Mouse (Mus musculus) right cerebral cortex, adult 18-20 months (tissue): Measurements from ENCODE around the gene Hcrtr1.

Experiments used
- DNase-seq: peaks from one replicate; pipeline ENCODE4 v3.0.0; 2022; ENCODE audit warnings: mixed read lengths

Gene Hcrtr1

DNA sequence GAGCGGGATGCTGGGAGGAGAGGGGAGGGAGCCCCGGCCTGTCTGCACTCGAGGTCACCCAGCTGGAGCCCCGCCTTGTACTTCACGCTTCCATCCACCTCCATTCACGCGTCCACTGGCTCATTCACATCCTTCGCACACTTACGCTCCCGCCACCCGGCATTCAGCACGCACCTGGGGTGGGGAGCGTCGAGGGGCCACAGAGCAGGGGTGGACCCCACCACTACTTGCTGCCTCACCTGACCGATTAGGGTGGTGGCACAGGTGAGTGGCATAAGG lies at the start of gene Hcrtr1:
Gene Hcrtr1, minus strand, starts transcription at position 146 of the 279 bp plus-strand sequence.
- no peak for DNase-seq

DNA sequence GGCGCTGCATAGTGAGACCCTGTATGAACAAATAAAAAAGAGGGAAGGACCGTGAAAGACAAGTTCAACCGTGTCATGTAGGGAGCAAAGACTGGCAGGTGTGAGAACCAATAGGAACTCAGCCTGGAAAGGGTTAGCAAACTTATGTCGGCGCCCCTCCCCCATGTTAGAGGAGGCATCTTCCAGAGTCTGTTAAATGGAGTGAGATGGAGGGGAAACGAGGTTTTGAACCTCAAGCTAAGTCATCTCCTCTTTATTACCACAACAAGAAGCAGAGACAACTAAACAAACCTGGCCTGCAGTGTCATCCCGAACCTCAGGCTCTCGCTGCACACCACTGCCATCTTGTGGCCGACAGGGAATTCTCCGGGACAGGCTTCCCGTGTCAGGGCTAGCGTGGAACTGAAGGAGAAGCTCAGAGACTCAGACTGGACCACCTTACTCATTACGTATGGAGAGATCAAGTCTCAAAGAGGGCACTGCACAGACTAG lies 49.7 kb upstream of the Hcrtr1 start:
- peak; percentile 80 for DNase-seq

DNA sequence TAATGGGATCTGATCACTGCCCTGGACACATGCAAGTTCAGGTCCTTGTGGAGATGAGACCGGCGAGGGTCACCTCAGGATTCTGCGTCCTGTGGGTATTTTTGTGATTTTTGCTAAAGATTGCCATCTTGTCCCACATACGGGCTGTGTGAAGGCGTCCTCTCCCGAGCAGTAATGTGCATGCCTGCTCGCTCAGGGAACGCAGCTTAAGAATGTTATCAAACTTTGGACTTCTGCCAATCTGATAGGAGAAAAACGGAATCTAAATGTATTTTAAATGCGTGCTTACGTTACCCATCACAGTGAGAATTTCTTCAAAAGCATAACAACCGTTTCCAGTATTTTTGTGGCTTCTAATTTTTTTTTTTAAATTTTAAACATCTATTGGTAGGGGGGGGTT lies 47.7 kb upstream of the Hcrtr1 start:
- no peak for DNase-seq

DNA sequence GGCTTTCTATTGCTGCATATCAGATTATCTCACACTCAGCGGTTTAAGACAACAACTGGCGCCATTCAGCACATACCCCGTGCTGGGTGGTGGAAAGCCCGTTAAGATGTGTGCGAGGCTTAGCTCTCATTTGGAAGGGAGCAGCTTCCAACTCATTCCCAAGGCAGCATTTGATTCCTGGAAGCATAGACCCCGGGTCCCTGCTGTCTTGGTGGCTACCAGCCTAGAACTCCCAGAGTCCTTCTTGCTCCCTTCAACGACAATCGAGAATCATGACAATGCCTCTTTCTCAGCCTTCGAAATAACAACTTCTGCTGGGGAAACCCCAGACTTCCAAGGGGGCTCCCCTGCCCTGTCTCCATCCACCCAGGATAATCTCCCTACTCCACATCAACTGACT lies 47.3 kb upstream of the Hcrtr1 start:
- no peak for DNase-seq

DNA sequence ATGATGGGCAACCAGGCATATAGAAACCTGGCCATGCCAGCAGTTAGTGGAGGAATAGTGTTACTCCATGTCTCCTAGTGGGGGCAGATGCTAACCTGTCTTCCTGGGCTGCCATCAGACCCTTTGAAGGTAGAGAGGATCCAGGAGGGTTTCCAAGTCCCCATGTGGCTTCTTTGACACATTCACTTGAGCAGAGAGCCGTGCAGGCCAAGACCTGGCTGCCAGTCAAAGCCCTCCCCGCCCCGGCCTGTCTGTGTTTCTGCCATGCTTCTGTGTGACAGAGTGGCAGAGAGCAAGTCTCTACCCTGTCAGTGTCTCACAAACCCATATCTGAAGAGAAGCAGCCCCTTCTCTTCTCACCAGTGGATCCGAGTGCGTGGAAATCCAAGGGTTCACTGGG lies 44.7 kb upstream of the Hcrtr1 start:
- no peak for DNase-seq

DNA sequence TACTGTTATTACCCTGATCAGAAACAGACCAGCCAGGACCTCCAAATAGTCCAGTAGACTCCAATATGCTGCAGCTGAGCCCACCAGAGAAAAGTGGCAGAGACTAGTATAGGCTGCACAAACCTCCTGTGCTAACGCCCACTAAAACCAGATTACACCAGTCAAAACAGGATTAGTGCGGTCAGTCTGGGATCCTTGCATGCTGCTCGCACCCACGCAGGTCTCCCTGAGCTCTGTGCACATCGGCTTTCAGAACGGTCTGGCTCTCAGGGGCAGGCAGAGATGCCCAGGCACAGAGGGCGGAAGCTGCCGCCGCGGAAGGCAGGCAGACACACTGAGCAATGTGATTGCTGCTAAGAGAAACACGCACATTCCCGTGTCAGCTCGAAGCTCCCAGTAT lies 43.9 kb upstream of the Hcrtr1 start:
- DNase-seq: no peak

DNA sequence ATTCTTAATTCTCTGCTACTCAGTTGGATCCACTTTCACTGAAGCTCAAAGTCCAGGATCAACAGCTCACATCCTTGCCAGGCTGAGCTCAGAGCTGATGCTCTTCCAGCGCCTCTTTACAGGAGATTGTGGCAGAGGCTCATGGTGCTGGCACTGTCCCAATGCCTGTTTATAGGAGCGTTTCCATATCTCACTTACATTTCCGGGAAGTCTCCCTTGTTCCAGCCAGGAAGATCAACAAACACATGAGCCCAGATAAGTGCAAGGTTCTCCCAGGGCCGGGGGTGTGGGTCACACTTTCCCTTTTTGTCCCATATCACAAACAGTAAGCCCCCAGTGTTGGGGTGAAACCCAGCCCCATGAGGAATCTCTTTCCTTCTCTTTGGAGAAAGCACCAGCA lies 42.7 kb upstream of the Hcrtr1 start:
- no peak for DNase-seq

DNA sequence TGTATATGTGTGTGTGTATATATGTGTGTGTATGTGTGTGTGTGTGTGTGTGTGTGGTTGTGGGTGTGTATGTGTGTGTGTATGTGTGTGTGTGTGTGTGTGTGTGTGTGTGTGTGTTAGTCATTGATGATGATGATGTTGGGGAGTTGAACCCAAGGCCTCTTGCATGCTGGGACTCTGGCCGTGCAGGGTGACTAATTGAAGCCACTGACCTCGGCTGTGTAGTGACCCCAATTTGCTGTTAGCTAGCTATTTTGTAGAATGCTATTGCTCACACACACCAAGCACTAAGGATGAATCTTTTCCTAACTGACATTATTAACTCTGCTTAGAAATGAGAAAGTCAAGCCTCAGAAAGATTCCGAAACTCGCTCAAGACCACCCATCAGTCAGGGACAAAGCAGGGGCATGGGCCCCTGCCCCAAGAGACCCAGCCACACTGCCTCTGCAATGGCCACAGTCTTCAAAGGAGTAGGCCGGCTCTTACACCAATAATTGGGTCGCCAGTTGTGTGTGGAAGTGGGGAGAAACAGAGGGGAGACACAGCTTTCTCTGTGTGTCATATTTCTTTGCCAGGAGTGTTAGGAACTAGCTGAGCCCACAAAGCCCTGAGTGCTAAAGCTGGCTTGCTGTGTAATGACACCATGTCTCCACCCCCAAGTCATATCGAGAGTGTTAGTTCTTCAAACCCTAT lies 41.9 kb upstream of the Hcrtr1 start:
- DNase-seq: no peak

DNA sequence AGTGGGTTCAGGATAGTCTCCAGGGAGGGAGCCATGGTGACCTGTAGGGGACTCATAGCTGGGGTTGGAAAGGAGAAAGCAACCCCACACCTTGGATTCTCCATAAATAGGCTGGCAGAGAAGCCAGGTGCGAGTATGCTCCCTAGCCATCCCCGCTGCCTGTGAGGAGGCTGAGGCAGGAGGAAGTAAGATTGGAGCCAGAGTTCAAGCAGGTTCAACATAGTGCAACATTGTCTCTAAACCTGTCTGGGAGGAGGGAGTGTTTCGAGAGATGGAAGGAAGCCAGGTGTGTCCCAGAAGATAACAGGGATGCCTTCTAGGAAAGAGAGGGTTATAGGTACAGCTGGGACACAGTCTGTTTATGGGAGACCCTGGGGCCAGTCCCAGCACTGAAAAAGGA lies 40.7 kb upstream of the Hcrtr1 start:
- DNase-seq: no peak

DNA sequence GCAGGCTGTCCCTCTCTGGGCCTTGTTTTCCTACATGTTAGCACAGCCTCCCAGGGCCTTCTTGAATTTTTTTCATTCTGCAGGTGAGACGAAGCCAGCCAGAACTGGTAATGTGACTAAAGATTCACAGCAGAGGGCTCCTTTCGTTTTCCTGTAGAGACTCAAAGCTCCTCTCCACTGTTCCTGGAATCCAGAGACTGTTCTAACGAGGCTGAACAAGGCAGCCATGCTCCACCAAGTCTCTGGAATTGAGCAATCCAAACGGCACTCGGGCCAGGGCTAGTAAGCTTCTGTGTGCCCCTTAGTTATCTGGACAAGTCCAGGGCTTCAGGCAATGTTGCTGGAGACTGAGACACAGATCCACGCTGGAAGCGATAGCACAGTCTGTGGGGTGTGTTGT lies 38.4 kb upstream of the Hcrtr1 start:
- DNase-seq: no peak

DNA sequence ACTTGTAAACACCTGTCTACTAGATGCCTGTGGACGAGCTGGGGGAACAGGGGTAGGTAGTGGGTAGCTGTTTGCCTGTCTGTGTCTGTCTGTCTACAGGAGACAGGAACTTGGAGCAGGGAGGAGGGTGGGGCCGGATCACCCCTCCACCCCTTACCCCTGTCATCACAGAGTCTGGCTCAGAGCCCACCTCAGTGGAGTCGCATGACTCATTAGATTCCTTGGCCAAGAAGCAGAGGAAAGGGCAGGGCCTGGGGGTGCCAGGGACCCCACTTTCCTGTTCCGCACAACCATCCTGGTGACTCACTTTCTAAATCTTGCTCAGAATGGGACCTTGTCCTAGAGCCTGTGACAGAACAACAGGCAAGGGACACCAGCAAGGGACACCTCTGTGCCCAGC lies 37.9 kb upstream of the Hcrtr1 start:
- DNase-seq: no peak

DNA sequence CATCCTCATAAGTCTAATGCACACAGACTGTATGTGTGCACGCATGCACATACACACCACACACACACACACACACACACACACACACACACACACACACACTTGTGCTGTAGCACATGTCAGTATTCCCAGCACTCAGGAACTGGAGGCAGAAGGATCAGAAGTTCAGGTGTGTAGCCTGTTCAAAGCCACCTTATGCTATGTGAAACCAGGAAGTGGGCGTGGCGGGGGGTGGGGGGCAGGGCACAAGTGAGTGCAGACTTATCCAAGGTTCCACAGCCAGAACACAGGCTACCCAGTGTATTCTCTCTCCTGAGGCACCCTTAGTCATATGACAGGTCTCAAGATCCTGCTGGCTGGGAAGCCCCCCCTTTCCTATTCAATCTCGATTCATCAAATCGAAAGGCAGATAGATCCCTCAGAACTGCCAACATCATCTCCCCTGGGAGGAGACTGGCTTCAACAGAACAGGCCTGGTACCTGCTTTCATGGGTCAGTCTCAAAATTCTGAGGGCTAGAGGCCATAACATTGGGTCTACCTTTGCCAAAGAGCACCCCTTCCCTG lies 37.1 kb upstream of the Hcrtr1 start:
- DNase-seq: no peak

DNA sequence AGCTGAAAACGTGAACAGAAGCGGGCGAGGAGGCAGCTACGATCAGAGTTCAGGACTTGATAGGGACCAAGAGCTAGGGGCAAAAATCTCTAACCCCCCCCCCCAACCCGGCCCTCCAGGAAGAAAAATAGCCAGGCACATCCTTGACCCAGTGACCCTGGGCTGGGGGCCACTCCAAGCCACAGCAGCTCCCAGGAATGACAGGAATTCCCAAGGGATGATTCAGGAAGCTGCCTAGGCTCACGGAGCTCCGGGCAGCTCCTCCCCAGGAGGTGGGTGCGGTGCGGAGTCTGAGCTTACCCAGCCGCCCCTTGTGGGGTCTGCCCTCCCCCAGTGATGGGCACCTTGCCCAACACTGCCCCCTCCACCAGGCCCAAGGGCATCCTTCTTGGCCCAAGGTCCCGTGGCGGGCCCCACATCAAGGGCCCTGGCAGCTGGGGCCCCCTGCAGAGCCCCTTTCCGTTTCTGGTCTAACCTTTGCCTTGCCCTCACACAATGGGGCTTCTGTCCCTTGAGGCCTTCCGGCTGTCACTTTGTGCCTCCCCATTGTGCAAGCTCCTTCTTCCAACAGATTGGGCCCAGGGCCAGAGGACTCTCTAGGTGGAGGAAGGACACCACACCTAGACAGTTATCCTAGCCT lies 36.0 kb upstream of the Hcrtr1 start, which contains the start of gene Tinagl1:
Gene Tinagl1, minus strand, starts transcription at position 51 of the 640 bp plus-strand sequence.
- no peak for DNase-seq

DNA sequence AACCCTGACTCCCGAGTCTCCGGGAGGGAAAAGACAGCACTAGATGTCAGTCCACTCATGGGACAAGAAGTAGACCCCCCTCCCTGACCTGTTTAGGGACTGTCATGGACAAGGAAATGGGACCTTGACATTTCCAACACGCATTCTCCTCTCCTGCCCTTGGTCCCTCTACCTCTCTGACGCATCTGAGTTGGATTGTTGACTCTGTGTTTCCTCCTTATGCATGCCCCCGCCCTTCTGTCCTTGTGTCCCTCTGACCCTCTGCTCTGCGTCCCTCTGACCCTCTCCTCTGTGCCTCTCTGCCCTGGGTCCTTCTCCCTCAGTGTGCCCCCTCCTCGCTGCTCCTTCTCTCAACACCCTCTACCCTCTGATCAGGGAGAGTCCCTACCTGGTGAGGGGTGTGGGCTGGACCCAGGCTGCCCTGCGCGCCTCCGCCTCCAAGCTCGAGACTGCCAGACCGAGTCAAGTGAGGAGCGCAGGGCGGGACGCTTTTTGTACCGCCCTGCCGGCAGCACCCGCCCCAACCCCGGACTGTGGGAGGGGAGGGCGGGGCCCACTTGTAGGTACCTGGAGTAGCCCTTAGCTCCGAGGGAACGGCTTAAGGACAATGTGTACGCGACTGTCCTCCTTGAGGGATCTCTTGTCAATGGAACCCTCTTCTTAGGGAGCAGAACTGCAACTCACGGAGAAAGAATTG lies 35.3 kb upstream of the Hcrtr1 start:
- no peak for DNase-seq

DNA sequence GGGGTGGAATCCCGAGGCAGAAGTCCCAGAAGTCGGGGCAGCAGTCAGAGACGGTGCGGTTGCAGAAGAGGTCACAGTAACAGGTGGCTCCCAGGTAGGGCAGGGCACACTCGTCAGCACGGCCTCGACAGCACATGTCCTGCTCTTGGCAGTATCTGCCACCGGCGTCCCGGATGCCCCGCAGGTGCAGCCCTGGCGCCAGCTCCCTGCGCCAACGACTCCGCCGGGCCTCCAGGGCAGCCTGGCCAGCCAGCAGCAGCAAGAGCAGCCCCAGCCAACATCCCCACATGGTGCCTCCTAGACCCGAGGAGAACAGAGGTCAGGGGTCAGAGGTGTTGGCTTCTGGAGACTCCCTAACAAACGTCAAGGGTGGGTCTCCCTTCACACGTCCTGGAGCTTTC lies 34.8 kb upstream of the Hcrtr1 start:
- no peak for DNase-seq

DNA sequence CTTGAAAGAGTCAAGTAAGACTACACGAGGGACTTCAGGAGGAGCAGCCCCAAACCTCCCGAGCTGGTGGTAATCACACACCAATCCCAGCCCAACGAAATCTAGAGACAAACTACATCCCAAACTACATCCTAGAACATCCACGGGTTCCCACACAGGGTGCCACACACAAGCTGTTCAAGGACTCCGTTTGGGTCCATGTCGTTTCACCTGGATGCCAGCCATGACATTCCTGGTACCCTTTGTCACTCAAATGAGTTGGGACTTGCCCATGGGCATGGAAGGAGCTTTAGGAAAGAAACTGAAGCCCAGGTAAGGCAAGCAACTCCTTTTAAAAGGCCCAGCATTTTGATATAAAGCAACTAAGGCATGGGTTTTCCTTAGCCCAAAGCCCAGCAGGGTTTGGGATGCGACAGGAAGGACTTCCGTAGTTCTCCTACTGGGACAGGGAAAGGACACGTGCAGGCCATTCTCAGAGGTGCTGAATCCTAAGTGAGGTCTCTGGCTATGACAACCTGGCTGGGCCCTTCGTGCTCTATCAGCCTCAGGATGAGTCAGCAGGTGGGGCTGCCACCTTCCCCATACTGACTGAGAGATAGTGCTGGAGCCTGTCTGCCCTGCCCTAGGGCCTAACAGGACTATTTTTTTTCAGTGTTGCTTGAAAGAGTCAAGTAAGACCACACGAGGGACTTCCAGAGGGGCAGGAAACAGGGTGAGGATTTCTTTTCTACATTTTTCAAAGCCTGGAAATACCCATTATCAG lies 34.1 kb upstream of the Hcrtr1 start:
- DNase-seq: no peak

DNA sequence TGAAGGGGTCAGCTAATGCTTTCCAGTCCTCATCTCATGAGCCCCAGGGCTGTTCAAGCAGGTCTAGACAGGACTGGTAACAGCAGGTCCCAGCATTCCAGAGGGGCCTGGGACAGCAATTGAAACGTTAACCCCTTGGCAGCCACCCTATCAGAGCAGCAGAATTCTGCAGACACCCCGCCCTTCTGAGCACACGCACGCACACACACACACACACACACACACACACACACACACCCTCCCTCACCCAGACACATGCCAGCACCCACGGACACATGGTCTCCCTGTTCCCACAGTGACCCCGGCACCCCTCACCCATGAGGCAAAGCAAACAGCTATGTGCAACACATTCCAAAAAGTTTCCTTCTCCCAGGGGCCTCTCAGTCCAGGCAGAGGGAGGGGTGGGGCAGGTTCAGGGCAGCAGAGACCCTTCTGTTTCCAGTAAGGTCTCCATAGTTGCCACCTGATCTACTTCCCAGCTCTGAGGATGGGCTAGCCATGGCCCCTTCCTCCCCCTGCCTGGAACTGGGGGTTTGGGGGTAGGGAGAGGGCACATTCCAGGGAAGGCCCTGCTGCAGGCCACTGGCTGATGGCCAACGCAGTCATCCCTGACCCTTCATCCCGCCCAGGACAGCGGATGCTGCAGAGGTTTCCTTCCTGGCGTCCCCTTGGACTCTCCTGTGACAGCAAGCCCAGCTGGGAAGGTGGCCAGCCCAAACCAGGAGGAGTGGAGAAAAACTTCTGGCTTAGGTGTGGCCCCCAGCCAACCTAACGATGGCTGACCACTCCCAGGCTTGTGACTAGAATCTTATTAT lies 33.0 kb upstream of the Hcrtr1 start:
- no peak for DNase-seq

DNA sequence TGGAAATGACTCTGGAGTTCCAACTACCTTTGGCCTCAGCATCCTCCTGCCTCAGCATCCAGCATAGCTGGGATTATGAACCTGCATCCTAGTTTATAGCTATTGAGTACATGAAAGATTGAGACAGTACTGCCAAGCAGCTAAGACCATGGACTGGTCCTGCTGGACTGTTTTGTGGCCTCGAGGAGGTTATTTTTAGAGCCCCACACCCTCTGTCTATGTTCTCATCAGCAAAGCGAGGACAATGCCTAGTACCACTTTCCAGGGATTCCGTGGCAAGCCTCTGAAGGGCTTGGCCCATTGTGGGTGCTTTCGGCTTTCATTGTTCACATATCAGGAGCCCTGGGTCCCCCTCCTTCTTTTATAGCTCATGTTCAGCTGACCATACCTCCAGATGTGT lies 31.2 kb upstream of the Hcrtr1 start:
- DNase-seq: no peak

DNA sequence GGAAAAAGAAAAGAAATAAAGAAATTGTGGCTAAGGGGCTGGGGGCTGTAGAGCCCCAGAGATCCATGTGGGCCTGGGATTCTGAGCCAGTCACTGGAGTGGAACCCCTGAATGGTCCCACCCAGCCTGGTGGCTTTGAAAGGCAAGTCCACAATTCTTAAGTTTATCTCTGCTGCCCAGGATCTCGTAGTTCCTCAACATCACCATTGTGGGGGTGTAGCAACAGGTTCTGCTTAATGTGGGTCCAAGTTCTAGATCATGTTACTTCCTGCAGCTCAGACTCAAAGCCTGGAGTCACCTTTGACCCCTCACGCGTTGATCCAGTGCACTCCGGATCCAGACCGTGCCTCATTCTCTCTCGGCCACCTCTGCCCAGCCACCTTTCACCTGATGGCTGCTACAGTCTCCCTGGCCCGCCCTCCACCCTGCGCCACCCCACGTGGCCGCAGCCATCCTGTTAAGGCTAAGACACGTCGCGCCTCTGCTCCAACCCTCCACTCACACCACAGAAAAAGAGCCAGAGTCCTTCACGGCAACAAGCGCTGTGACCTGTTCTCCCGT lies 30.3 kb upstream of the Hcrtr1 start:
- no peak for DNase-seq

DNA sequence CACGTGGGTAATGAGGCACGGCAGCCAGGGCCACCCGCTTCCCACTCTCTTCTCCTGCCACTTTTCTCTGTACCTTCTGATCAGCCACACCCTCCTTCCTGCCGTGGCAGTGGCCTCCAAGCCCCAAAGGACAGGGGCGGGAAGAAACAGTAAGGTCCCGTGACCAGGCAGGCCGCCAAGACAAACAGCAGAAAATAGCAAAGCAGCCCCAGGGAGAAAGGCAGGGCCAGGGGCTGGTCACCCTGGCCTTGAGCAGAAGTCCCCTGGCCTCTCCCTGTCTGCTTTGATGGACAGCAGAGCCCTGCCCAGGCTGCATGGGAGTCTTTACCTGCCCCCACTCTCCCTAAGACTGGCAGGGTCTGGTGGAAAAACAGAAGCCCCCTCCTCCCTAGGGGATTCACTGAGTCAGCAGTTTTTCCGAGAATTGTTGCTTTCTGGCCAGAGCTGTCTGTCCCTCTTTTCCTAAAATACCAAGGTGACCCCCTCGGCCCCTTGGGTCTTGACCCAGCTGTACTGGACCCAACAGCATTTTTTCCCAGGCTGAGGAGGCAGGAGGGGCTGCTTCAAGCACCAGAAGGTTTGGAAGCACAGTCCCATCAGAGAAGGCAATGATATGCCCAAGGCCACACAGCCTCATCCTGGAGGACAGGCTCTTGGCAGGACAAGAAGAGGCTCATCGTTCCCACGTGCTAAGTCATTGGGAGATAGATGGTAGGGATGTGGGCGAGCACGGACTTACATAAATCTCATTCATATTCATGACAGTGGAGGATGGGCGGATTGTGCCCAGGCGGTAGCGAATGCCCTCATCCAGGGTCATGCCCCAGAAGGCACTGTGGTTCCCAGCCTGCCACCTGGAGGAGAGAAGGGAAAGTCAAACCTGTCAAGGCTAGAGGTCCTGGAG lies 29.4 kb upstream of the Hcrtr1 start:
- peak; percentile 16 for DNase-seq

DNA sequence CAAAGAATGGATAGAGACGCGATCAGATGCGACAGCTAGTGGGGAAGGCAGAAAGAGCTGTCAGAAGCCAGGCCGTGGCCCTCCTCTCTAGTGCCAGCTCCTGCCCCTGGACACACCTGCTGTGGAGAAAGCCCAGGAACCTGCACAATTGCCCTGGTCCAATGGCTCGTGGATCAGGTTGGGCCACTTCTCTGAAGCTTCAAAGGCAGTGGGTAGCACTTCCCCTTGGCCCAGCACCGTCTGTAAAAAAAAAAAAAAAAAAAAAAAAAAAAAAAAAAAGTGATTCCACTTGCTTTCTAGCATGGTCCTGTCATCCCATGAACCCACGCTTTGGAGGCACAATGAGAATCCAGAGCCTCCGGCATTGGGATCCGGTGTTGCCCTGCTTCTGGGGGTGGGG lies 28.7 kb upstream of the Hcrtr1 start:
- no peak for DNase-seq
